Mouse (Mus musculus): ENCODE measurements around the gene Robo2. TPM values are rescaled to one million over a fixed set of nuclear protein-coding genes. Genes with fewer than 3 reads are reported as not detected.

Gene Robo2
- total RNA-seq (2021) = 100 to 1,000 TPM; 197 to 207 TPM
- long read RNA-seq, experiment 1, partial matches to known transcripts = 6 of 15 reads
- long read RNA-seq, experiment 1, other reads (novel, unspliced or antisense) = 9 of 15 reads
- long read RNA-seq, experiment 2, partial matches to known transcripts = 4 of 11 reads
- long read RNA-seq, experiment 2, other reads (novel, unspliced or antisense) = 7 of 11 reads

DNA sequence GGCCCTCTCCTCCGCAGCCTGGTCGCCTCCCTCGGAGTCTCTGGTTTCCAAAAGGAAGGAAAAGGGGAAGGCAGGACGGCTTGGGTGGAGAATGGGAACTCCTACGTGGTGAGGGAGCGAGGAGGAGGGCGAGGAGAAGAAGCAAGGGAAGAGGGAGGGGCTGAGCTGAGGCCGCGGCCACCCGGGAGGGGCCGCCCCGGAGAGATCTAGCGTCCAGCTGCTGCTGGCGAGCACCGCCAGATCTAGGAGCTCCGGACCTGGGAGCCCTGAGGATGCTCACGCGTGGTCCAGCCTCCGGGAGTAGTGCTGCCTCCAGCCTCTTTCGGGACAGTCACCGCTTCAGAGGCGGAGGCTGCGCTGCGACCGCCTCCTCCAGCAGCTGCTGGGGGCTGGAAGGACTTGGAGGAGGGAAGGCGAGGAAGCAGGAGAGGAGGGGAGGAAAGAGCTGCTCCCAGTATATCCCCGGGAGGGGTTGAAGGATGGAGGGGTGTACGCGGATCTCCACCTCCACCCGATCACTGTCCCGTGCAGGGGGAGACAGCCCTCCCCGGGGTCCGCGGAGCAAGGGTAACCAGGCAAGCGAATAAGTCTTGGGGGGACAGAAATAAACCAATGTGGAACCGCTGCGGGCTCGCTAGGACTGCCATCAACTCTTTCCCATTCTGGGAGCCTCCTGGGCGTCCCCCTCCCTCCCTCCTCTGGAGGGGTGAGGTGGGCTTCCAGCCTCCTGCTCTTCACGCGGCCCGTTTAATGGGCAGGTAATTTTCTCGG lies at the start of gene Robo2:
Gene Robo2, minus strand, starts transcription at position 345 of the 771 bp plus-strand sequence.
- intact Hi-C loops (cut with DNase I) = loop anchor here (2.0 to 10.0 kb wide), 3 partner anchors 273 to 1417 kb away; no protein-coding TSS in a partner anchor
- peak; percentile 64 to 70 for DNase-seq (ENCODE audit: low spot score in 2 of 2)

- DNase-seq (ENCODE audit: low spot score in 2 of 2) = no peak
- intact Hi-C loops (cut with DNase I) = no loop called here
Observed at GRCm38 (mm10) chr16:74458138-74458537, 46.5 kb upstream of the Robo2 start.

DNA sequence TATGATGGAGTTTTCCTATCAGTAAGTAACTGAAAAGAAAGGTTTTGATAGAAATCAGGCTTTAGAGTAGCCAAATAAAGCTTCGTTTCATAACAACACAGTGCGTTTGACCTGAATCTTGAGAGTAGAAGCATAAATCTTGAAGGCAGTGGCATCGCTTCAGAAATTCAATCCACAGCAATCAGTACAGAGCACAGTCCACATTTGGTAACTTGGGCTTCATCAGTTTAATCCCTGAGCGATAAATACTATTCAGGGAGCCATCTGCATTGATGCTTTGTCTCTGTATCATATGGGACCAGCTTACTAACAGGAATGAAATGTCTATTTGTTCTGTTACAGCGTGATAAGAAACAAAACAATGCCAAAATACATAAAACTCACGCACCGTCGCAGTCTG lies 46.1 kb upstream of the Robo2 start:
- intact Hi-C loops (cut with DNase I) = no loop called here
- no peak for DNase-seq (ENCODE audit: low spot score in 2 of 2)

- intact Hi-C loops (cut with DNase I) = no loop called here
- no peak for DNase-seq (ENCODE audit: low spot score in 2 of 2)
Observed at GRCm38 (mm10) chr16:74456808-74457470, 45.3 kb upstream of the Robo2 start.

- no peak for DNase-seq (ENCODE audit: low spot score in 2 of 2)
- intact Hi-C loops (cut with DNase I) = no loop called here
Observed at GRCm38 (mm10) chr16:74455179-74455578, 43.6 kb upstream of the Robo2 start.

GRCm38 (mm10) chr16:74448025-74448424 lies 36.4 kb upstream of the Robo2 start:
- no peak for DNase-seq (ENCODE audit: low spot score in 2 of 2)
- intact Hi-C loops (cut with DNase I) = no loop called here

DNA sequence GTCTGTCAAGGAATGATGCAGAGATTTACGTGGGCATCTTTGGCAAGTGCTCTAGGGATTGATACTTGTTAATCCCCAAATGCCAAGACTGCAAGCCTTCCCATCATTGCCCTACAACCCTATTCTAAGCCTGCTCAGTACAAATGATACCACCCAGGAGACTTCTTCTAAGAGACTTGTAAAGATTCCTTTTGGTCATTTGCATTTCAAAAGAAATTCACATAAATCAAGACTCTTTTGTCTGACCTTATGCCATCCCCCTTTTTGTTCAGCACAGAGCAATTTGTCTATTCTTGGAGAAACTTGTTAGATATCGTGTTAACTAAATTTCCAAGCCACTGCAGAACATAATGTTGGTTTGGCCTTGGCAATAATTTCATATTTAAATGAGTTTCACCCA lies 15.4 kb upstream of the Robo2 start:
- DNase-seq (ENCODE audit: low spot score in 2 of 2) = no peak
- intact Hi-C loops (cut with DNase I) = no loop called here

- DNase-seq (ENCODE audit: low spot score in 2 of 2) = no peak
- intact Hi-C loops (cut with DNase I) = no loop called here
Observed at GRCm38 (mm10) chr16:74420324-74420723, 8.7 kb upstream of the Robo2 start.

- peak; percentile 45 to 58 for DNase-seq (ENCODE audit: low spot score in 2 of 2)
- intact Hi-C loops (cut with DNase I) = loop anchor here (2.0 to 10.0 kb wide), 3 partner anchors 272 to 1418 kb away; no protein-coding TSS in a partner anchor
Observed at GRCm38 (mm10) chr16:74412471-74413291, 1.1 kb upstream of the Robo2 start.

DNA sequence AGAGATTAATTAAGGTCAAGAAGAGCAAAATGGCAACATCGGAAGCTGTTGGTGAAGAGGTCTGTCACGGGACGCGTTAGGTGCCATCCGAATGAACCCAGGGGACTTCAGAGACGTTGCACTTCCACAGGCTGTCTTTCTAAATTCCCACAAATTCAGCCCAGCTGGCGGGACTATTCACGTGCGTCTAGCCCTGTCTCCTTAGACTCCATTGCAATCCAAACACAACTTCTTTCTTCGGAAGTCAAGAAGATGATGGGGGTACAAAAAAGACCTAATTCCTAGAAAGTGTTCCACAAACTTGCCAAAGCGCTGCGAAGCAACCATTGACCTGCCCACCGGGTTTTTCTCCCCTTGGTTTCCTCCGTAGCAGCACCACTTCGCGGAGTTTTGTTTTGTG lies 604 bp downstream of the Robo2 start:
- DNase-seq (ENCODE audit: low spot score in 2 of 2) = peak in 1 of 2 experiments; percentile 5
- intact Hi-C loops (cut with DNase I) = loop anchor here (5.0 to 10.0 kb wide), 2 partner anchors 274 to 1314 kb away; no protein-coding TSS in a partner anchor

DNA sequence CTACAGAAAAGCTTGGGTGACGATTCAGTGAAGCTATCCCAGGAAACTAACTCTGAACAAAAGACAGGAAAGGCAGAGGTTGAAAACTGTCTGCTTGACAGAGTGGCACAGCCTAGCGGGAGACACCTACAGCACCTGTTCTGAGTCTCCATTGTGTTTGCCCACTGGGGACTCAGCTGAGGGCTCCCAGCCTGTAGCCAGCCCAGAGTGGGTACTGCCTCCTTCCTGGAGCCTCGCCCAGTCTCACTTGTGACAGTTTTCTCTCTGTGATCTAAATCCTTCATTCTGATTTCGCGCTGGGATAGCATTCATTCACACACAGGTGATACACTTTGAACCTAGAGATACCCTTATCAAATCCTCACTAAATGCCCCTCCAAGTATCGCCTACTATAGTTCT lies 1.5 kb downstream of the Robo2 start:
- intact Hi-C loops (cut with DNase I) = loop anchor here (5.0 to 10.0 kb wide), 2 partner anchors 275 to 1313 kb away; no protein-coding TSS in a partner anchor
- peak; percentile 34 to 41 for DNase-seq (ENCODE audit: low spot score in 2 of 2)

- no peak for DNase-seq (ENCODE audit: low spot score in 2 of 2)
- intact Hi-C loops (cut with DNase I) = loop anchor here (10.0 kb wide), 1 partner anchor 185 kb away; no protein-coding TSS in a partner anchor
Observed at GRCm38 (mm10) chr16:74409548-74409947, 2.1 kb downstream of the Robo2 start.

- peak; percentile 22 to 26 for DNase-seq (ENCODE audit: low spot score in 2 of 2)
- intact Hi-C loops (cut with DNase I) = loop anchor here (10.0 kb wide), 1 partner anchor 184 kb away; no protein-coding TSS in a partner anchor
Observed at GRCm38 (mm10) chr16:74408566-74408965, 3.1 kb downstream of the Robo2 start.

DNA sequence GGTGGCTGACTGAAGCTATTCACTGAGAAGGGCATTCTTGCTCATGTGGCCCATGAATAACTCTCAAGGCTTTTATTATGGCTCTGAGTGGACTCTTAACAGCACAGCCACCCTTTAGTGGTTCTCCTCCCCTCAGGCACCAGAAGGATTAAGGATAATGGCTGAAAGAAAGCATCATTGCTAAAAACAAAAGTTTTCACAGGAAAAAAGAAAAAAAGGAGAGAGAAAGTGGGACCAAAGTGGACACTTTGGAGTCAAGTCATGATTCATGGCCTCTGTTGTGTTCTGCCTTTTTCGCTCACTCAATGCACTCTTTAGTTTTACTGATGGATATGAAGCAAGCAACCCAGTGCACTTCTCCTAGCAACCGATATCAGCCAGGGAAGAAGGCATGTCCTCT lies 14.3 kb downstream of the Robo2 start:
- DNase-seq (ENCODE audit: low spot score in 2 of 2) = no peak
- intact Hi-C loops (cut with DNase I) = no loop called here

DNA sequence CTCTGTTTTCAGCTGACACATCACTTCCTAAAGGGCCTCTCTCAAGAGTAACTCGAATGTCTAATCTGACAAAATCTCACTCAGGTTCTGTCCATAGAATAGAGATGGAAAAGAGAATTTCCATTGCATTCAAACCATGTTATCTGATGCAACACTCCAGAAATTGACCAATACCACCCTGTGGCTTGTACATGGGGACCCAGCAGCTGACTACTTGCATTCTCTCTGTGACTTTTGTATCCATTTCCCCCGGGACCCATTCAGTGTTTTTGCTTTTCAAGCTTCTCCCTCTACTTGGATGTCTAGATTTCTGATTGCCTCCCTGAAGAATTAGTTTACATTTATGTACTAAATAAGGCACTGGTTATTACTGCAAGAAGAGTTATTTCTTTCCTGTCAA lies 15.9 kb downstream of the Robo2 start:
- no peak for DNase-seq (ENCODE audit: low spot score in 2 of 2)
- intact Hi-C loops (cut with DNase I) = no loop called here

DNA sequence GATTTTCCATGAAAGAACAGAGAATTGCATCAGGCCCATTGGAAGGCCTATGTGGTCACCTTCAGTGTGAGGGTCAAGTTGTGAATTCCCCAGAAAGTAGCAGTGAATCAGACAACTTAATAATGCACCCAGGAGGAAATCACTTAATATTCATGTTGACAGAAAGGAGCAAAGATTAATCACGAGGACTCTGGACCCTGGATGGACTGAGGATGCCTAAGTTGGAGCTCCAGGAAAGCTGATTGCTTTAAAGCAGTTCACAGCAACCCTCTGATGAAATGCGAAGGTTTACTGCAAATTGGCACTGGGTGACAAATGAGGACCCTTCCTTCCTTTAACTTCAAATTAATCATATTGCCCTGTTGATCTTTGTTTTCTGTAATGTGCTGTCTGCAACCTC lies 32.2 kb downstream of the Robo2 start:
- no peak for DNase-seq (ENCODE audit: low spot score in 2 of 2)
- intact Hi-C loops (cut with DNase I) = no loop called here

DNA sequence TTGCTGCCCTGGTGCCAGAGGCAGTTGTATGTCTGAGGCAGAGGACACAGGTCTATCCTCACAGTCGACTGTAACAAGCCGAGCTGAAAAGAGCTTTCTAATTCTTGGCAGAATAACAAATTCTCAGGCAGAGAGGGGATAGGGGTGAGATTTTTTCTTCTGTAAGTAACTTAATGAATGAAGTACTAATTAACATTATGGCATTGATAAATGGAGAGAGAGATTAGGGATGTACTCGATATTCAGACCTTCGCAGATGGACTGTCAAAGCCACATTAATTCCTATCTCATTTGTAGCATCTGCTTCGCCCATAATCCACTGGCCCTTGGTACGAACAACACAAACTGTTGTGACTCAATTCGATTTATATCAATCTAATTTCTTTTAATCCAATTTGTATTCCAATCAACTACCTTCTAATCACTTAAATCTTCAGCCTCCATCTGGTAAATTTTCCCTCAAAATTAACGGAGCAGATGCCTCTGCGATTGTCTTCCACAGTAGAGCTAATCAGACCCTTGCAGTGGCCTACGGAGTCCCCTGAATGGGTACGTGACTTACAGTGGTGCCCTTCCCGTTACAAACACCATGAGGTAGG lies 36.2 kb downstream of the Robo2 start:
- DNase-seq (ENCODE audit: low spot score in 2 of 2) = no peak
- intact Hi-C loops (cut with DNase I) = no loop called here

DNA sequence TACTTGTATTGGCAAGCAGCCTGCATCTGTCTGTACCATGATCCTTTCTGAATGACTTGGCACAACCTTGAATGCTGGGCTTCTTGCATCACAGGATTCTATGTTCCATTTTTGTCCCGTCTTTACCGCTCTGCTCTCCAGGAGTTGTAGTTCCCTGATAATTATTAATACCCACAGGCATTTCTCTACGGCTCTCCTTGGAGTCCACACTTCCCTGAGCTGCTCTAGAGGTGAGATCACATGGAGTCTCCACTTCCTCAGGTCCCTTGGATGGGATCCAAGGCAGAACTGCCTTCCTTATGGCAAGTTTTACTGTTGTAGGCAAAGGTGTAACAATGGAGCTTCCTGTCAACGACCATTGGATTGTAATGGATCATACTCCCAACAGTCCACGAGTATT lies 37.1 kb downstream of the Robo2 start:
- intact Hi-C loops (cut with DNase I) = no loop called here
- DNase-seq (ENCODE audit: low spot score in 2 of 2) = no peak

DNA sequence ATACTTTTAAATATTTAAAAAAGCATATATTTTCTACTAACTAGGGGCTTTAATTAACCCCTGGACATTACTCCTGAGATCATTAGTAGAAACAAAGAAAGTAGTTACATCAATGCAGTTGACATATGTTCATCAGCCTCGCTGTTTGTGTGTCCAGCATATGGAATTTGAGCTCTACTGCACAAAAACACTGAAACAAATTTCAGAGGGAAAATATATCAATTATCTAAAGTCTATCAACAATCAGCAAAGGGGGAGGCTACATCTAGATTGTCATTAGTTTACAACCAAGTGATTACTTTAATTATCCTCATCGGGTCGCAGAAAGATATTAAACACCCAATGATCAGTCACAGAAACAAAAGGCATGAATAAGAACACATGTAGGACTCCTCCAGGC lies 38.2 kb downstream of the Robo2 start:
- no peak for DNase-seq (ENCODE audit: low spot score in 2 of 2)
- intact Hi-C loops (cut with DNase I) = no loop called here

Data from left cerebral cortex, postnatal 14 days (tissue).